Mouse (Mus musculus): Measurements from ENCODE around the gene AI182371. TPM values are rescaled to one million over a fixed set of nuclear protein-coding genes. Genes with fewer than 3 reads are reported as not detected.

The AI182371 gene
- 0.26 and 0.34 TPM in 2 replicates for polyA plus RNA-seq (2015; fragmentation: Nextera tagmentation; extraction: Ambion mirVana)

DNA sequence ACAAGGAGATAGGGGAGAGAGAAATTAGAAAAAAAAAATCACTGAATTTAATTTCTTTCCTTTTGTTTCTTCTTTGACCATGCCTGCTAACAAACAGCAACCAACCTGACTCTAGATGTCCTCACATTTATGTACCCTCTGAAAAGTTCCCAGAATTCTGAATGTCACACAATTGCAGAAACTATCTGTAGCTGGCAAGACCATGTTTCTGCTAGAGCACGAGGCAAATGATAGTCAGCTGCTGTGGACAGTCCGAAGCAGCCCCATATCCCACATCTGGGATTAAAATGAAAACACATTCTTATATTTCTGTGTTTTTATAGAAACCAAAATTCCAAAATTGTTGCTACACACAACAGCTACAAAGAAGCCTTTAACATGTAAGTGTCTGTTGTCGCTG, at the start of gene AI182371:
Gene AI182371, minus strand, starts transcription at position 101 of the 400 bp plus-strand sequence.
- no peaks in the 10 kb centered on the region for H3K27me3 ChIP-seq
- no peak within 1 kb of the TSS for H3K4me2 ChIP-seq
- ATAC-seq (ENCODE audit: low FRiP score, low read depth): no peak
- H3K36me3 ChIP-seq: no peaks in the 10 kb centered on the region
- no peaks in the 10 kb centered on the region for H3K4me1 ChIP-seq (replicated peaks)
- no peaks in the 10 kb centered on the region for H3K9me3 ChIP-seq
- 93% methylated on average over 3 of the region's 3 CpGs for whole genome bisulfite sequencing
- H3K9ac ChIP-seq: no peak within 1 kb of the TSS
- H3K27ac ChIP-seq (replicated peaks): no peak within 1 kb of the TSS
- no peak within 1 kb of the TSS for H3K4me3 ChIP-seq

DNA sequence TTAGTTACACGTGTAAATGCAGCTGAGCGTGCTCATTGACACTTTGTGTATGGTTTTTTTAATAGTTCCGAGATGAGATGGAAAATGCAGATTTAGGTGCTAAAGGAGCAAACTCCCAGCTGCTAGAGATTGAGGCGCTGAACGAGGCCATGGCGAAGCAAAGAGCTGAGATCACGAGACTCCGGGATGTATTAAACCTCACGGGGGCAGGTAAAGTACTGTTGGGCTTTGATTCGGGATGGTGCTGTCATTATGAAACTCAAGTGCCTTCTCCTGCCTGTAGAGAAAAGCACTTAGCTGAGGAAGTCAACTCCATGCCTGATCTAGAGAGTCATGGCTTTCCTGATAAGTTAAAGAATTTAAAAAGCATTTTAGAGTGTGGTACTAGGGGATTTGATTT, 47.5 kb upstream of the AI182371 start:
- H3K36me3 ChIP-seq: peaks cover 76% of the 10 kb centered on the region
- no peak for ATAC-seq (ENCODE audit: low FRiP score, low read depth)
- H3K4me1 ChIP-seq (replicated peaks): no peaks in the 10 kb centered on the region
- no peak overlapping the region for H3K4me2 ChIP-seq
- no peak overlapping the region for H3K9ac ChIP-seq
- no peaks in the 10 kb centered on the region for H3K27me3 ChIP-seq
- no peaks in the 10 kb centered on the region for H3K9me3 ChIP-seq
- WGBS: 94% methylated on average over 10 of the region's 10 CpGs
- H3K4me3 ChIP-seq: no peak overlapping the region
- no peak overlapping the region for H3K27ac ChIP-seq (replicated peaks)

DNA sequence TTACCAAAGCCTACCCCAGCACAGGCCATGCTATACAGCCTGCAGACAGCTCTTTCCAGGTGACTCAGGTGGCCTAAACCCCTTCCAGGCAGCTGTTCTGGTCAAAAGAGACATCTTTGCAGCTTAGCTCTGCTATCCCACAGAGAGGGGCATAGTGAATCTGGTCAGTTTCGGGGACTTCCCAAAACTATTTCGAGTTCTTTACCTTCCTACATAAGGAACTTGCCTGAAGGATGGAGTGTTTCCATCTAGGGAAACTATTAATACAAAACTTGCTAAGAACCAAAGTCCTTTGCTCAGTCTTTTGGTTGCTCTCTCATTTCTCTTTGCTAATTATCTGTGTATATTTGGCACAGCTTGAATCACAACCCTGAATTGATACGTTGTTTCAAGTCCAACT, 40.3 kb upstream of the AI182371 start:
- Histone ChIP-seq H3K4me2 (no peak overlapping the region), H3K27me3 (no peaks in the 10 kb centered on the region), H3K4me1 (replicated peaks) (no peaks in the 10 kb centered on the region), H3K27ac (replicated peaks) (no peak overlapping the region), H3K4me3 (no peak overlapping the region), H3K36me3 (peaks cover 74% of the 10 kb centered on the region), H3K9me3 (no peaks in the 10 kb centered on the region), H3K9ac (no peak overlapping the region)
- no peak for ATAC-seq (ENCODE audit: low FRiP score, low read depth)
- whole genome bisulfite sequencing: 93% methylated on average over 3 of the region's 3 CpGs

DNA sequence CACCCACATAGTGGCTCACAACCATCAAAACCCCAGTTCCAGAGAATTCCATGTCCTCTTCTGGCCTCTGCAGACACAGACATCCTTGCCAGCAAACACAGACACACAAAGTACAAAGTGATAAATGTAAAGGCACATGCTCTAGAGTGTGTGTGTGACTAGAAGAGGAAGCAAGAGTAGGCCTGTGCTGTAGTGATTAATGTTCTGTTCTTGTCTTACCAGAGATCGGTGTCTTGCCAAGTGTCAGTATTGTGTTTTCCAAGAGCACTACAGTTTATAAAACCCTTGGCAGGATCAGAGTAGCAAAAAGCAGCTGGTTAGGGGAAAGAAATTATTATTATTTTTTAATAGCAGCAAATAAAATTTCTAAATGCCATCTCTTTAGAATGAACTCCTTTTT, 37.2 kb upstream of the AI182371 start:
- no peaks in the 10 kb centered on the region for H3K9me3 ChIP-seq
- peaks cover 67% of the 10 kb centered on the region for H3K36me3 ChIP-seq
- H3K4me1 ChIP-seq (replicated peaks): no peaks in the 10 kb centered on the region
- H3K9ac ChIP-seq: no peak overlapping the region
- no peak overlapping the region for H3K27ac ChIP-seq (replicated peaks)
- no peaks in the 10 kb centered on the region for H3K27me3 ChIP-seq
- WGBS: 95% methylated on average over 1 of the region's 1 CpGs
- no peak overlapping the region for H3K4me2 ChIP-seq
- no peak overlapping the region for H3K4me3 ChIP-seq
- ATAC-seq (ENCODE audit: low FRiP score, low read depth): no peak

DNA sequence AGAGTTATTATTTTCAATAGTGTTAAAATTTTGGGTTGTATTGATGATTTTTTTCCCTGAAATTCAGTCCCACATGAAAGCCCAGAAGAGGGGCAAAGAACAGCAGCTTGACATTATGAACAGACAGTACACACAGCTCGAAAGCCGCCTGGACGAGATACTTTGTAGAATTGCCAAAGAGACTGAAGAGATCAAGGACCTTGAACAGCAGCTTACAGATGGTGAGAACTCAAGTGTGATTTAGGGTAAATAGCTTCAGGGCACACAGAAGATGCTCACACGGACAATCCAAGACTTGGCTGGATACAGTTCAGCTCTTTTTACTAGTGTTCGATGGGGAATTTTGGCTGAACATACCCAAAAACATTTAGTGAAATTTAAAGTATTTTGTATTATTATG, 32.5 kb upstream of the AI182371 start:
- no peaks in the 10 kb centered on the region for H3K27me3 ChIP-seq
- H3K9me3 ChIP-seq: no peaks in the 10 kb centered on the region
- H3K36me3 ChIP-seq: peaks cover 37% of the 10 kb centered on the region
- H3K27ac ChIP-seq (replicated peaks): no peak overlapping the region
- ATAC-seq (ENCODE audit: low FRiP score, low read depth): no peak
- no peak overlapping the region for H3K9ac ChIP-seq
- no peak overlapping the region for H3K4me3 ChIP-seq
- WGBS: 80% methylated on average over 5 of the region's 5 CpGs
- peaks cover 10% of the 10 kb centered on the region for H3K4me1 ChIP-seq (replicated peaks)
- no peak overlapping the region for H3K4me2 ChIP-seq

DNA sequence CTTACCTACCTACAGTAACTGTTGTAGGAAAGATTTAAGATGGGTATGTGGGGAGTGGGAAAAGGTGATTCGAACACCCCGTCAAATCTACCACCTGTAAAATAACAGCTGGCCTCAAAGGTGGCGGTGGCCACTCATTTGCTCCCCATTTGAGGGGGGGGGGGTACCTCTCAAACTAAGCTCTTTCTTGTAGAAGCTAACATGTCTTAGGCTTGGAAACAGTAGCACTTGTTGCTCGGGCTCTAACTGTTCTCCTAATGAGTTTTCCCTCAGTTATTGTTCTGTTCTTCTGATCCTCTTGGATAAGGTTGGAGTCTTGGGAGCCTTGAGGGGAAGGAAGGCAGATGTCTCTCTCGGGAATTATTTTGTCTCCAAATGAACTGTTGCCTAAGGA, 31.3 kb upstream of the AI182371 start:
- no peak for ATAC-seq (ENCODE audit: low FRiP score, low read depth)
- H3K4me2 ChIP-seq: peak overlapping the region; percentile 49
- H3K36me3 ChIP-seq: peaks cover 33% of the 10 kb centered on the region
- WGBS: 15% methylated on average over 5 of the region's 5 CpGs
- no peaks in the 10 kb centered on the region for H3K27me3 ChIP-seq
- H3K9me3 ChIP-seq: no peaks in the 10 kb centered on the region
- H3K4me3 ChIP-seq: peak overlapping the region; percentile 38
- peak overlapping the region; percentile 14; the same call in 1 of the 2 replicates for H3K9ac ChIP-seq
- H3K4me1 ChIP-seq (replicated peaks): peaks cover 10% of the 10 kb centered on the region
- 0 out of 2 replicates have a peak overlapping the region, but pooled peaks have one; percentile 4 for H3K27ac ChIP-seq (replicated peaks)

DNA sequence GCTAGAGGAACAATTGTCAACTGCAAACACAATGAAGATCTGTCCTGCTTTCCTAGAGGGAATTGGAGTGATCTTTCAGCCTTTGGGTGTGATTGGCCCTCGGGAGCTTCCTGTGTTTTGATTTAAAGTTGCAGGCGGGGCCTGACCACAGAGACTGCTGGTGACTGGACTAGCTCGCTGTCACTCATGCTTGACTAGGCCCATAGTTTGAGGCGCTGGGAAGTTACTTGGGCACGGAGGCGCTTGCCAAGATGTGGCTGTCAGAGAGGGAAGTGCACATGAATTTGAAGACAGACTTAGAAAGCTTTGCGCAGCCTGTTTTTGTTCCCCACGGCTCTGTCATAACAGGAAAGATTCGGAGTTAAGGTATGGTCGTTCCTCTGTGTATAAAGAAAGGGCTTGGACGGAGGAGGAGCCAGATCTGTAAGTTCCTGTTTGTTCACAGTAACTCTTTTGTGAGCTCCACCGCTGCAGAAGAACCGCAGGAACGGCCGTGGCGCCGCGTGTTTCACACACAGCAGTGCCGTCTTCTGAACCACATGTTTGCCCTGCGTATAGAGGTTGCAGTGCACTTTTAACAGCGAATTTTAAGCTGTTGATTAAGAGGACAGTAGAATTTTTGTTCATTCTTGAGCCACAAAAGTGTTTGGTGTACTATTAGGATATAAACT, 30.8 kb upstream of the AI182371 start:
- under 1% methylated on average over 21 of the region's 21 CpGs for WGBS
- peaks cover 32% of the 10 kb centered on the region for H3K36me3 ChIP-seq
- no peaks in the 10 kb centered on the region for H3K27me3 ChIP-seq
- H3K4me3 ChIP-seq: peak overlapping the region; percentile 38
- 0 out of 2 replicates have a peak overlapping the region, but pooled peaks have one; percentile 4 for H3K27ac ChIP-seq (replicated peaks)
- peak; percentile 98 for ATAC-seq (ENCODE audit: low FRiP score, low read depth)
- no peaks in the 10 kb centered on the region for H3K9me3 ChIP-seq
- peaks cover 10% of the 10 kb centered on the region for H3K4me1 ChIP-seq (replicated peaks)
- peak overlapping the region; percentile 49 for H3K4me2 ChIP-seq
- H3K9ac ChIP-seq: peak overlapping the region; percentile 14; the same call in 1 of the 2 replicates

DNA sequence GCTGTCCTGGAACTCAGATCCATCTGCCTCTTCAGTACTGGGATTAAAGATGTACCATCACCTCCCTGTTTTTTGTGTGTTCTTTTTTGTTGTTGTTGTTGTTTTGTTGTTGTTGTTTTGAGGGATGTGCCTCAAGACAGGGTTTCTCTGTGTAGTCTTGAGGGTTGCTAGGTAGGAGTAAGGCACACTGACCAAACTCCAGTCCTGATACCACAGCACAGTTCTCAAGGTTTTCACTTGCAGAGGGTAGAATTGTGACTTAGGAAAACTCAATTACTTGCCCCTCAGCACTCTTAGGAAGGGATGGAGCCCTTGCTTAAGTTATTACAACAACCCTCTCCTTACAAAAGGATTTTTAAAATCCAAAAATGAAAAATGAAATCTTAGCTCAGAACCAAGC, 30.1 kb upstream of the AI182371 start:
- no peak for ATAC-seq (ENCODE audit: low FRiP score, low read depth)
- Histone ChIP-seq H3K27ac (replicated peaks) (no peak overlapping the region), H3K36me3 (peaks cover 28% of the 10 kb centered on the region), H3K4me2 (peak overlapping the region; percentile 49), H3K9me3 (no peaks in the 10 kb centered on the region), H3K4me1 (replicated peaks) (peaks cover 10% of the 10 kb centered on the region), H3K27me3 (no peaks in the 10 kb centered on the region), H3K4me3 (no peak overlapping the region; the same call in 1 of the 2 replicates), H3K9ac (no peak overlapping the region)

DNA sequence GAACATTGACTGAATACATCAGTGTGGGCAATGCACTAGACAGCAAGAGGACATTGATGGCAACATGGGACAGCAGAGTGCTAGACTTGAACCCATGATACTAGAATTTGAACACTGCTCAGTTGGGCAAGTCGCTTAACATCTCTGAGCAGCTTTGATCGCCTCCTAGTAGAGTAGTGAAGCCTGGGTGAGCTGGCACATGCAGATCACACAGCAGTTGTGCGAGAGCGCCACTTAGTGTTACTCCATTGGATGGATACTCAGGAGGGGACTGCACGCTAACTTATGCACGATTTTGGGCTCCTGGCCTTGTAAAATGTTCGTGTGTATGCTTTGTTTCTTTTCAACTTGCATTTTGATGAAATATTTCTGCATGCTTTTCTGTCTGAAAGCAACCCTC, 23.4 kb upstream of the AI182371 start:
- no peak overlapping the region for H3K9ac ChIP-seq
- no peak overlapping the region for H3K4me3 ChIP-seq
- WGBS: 80% methylated on average over 7 of the region's 7 CpGs
- H3K27me3 ChIP-seq: no peaks in the 10 kb centered on the region
- no peaks in the 10 kb centered on the region for H3K4me1 ChIP-seq (replicated peaks)
- H3K36me3 ChIP-seq: peaks cover 34% of the 10 kb centered on the region
- no peaks in the 10 kb centered on the region for H3K9me3 ChIP-seq
- H3K27ac ChIP-seq (replicated peaks): no peak overlapping the region
- no peak for ATAC-seq (ENCODE audit: low FRiP score, low read depth)
- no peak overlapping the region for H3K4me2 ChIP-seq

DNA sequence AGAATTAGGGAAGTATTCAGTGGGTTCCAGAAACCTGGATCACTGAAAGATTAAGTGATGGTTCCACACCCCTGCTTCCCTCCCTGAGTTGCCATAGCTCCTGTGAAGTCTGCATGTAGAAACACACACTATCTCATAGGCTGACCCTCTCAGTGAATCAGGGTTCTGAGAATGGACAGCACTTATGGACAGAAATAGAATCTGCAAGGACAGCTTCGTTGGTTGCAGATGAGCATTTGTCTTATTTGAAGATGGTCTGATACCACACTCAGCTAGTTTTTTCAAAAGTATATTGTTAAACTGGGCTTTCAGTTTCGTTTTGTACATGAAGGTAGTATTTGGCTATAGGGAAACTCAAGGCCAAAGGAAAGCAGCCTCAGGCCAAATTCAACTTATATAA, 9.2 kb upstream of the AI182371 start:
- no peak overlapping the region for H3K27ac ChIP-seq (replicated peaks)
- H3K36me3 ChIP-seq: 0 out of 2 replicates have a peak, but pooled peaks cover under 1% of the 10 kb centered on the region
- H3K4me2 ChIP-seq: peak overlapping the region; percentile 69
- no peak overlapping the region for H3K9ac ChIP-seq
- H3K4me1 ChIP-seq (replicated peaks): peaks cover 2% of the 10 kb centered on the region; the same call in 1 of the 2 replicates
- H3K4me3 ChIP-seq: peak overlapping the region; percentile 75; the same call in 1 of the 2 replicates
- H3K9me3 ChIP-seq: no peaks in the 10 kb centered on the region
- no peaks in the 10 kb centered on the region for H3K27me3 ChIP-seq
- no peak for ATAC-seq (ENCODE audit: low FRiP score, low read depth)
- 84% methylated on average over 2 of the region's 2 CpGs for WGBS

DNA sequence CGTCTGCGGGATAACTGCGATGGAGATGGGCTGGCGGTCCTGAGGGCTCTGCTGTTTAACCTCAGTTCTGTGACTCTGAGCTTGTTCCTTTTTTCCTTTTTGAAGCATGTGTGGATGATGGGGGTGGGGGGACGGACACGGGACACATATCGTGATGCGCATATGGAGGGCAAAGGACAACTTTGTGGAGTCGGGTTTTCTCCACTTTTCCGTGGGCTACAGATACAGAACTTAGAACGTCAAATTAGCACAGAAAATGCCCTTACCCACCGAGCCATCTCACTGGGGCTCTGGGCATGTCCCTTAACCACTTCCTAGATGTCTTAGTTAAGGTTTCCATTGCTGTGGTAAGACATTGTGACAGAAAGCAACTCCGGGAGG, 8.6 kb upstream of the AI182371 start:
- Histone ChIP-seq H3K9me3 (no peaks in the 10 kb centered on the region), H3K27ac (replicated peaks) (peak overlapping the region; percentile 87)
- ATAC-seq (ENCODE audit: low FRiP score, low read depth): 0 out of 2 replicates have a peak, but pooled peaks have one; percentile 8

DNA sequence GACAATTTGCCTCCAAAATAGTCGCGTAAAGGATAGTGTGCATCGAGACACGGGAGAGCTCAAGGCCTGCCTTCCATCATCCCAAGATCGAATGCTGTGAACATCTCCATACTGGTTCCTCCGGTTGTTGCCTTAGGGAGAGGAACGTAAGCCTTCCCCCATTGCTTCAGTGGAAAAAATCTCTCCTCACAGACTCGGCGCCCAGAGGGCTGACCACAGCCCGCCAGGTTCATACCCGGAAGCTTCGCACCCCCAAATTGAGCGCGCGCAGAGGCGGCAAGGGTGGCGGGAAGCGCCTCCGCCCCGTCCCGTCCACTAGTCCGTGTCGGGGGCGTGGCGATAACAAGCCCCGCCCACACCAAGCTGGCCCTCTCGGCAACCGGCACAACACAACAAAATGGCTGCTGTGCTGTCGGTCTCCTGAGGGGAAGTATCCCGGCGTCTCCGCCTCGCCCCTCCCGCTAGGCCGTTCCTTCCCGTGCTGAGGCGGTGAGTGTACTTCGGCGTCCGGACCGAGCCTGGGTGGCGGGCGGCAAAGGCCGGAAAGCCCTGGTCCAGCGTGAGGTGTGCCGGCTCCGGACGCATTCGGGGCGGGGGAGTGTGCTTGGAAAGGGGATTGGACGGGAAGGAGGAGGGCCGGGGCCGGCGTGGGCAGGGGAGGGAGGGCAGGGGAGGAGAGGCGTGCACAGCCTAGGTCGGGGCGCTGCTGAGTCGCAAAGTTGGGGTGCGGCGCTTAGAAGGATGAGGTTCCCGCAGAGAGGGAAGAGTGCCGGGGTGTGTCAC, 8.0 kb upstream of the AI182371 start, which contains the start of gene Cntrl:
Gene Cntrl, plus strand, starts transcription at position 352 of the 783 bp plus-strand sequence.
- Histone ChIP-seq H3K4me2 (peak within 1 kb of the TSS; percentile 69), H3K27ac (replicated peaks) (peak within 1 kb of the TSS; percentile 87), H3K9me3 (no peaks in the 10 kb centered on the region), H3K4me1 (replicated peaks) (peaks cover 2% of the 10 kb centered on the region; the same call in 1 of the 2 replicates), H3K27me3 (no peaks in the 10 kb centered on the region), H3K36me3 (no peaks in the 10 kb centered on the region), H3K9ac (peak within 1 kb of the TSS; percentile 73), H3K4me3 (peak within 1 kb of the TSS; percentile 75)
- WGBS: under 1% methylated on average over 62 of the region's 62 CpGs
- peak; percentile 97 for ATAC-seq (ENCODE audit: low FRiP score, low read depth)

More for the DNA sequence above, 8.6 kb upstream of the AI182371 start:
- Histone ChIP-seq H3K4me3 (peak overlapping the region; percentile 75), H3K4me1 (replicated peaks) (peaks cover 2% of the 10 kb centered on the region; the same call in 1 of the 2 replicates), H3K4me2 (peak overlapping the region; percentile 69), H3K27me3 (no peaks in the 10 kb centered on the region), H3K36me3 (no peaks in the 10 kb centered on the region), H3K9ac (peak overlapping the region; percentile 73)
- WGBS: 2% methylated on average over 13 of the region's 13 CpGs

Measured in hindbrain, embryonic 15.5 days (tissue).